Mouse (Mus musculus) embryonic facial prominence, embryonic 10.5 days (tissue): ENCODE data around the gene Gm9817. TPM values are rescaled to one million over a fixed set of nuclear protein-coding genes. Genes with fewer than 3 reads are reported as not detected.
"Not testable (repeated sequence)": the region's sequence is repeated elsewhere in the genome, so short reads cannot be mapped to it uniquely, and the experiment has no call there.

Experiments used
- DNase-seq: peaks from one replicate; pipeline ENCODE4 v3.0.0-alpha.2; 2017; ENCODE audit warnings: low spot score
- H3K27ac ChIP-seq: fragments of 300-500 bp; sonication (generic); replicated peaks from 2 replicates; pipeline ENCODE4 v1.5.1; 2016; ENCODE audit warnings: mild to moderate bottlenecking
- H3K27me3 ChIP-seq: fragments of 300-500 bp; sonication (generic); replicated peaks from 2 replicates; pipeline ENCODE4 v1.6.1; 2016; ENCODE audit warnings: low read depth, mild to moderate bottlenecking; ENCODE audit not compliant: poor library complexity, severe bottlenecking
- H3K36me3 ChIP-seq: fragments of 300-500 bp; sonication (generic); replicated peaks from 2 replicates; pipeline ENCODE4 v1.6.1; 2016; ENCODE audit warnings: mild to moderate bottlenecking, moderate library complexity
- H3K4me1 ChIP-seq: fragments of 300-500 bp; sonication (generic); 2 replicates; pipeline ENCODE4 v1.6.1; 2016
- H3K4me3 ChIP-seq: fragments of 300-500 bp; sonication (generic); 2 replicates; pipeline ENCODE4 v1.5.1; 2016; ENCODE audit warnings: mild to moderate bottlenecking, moderate library complexity
- H3K9me3 ChIP-seq: fragments of 300-500 bp; sonication (generic); 2 replicates; pipeline ENCODE4 v1.6.1; 2016; ENCODE audit warnings: mild to moderate bottlenecking
- WGBS: fragments of 180-500 bp; shearing (Covaris S2); methylation state at CpG from one replicate; pipeline ENCODE4 v1.1.7; 2016; 5-methylcytosine and 5-hydroxymethylcytosine counted together
- polyA plus RNA-seq: library from polyadenylated mRNA; unstranded; fragments of >200 nt; fragmentation: Nextera tagmentation; extraction: Ambion mirVana; gene quantifications from 2 replicates; pipeline ENCODE4 v1.2.1, GENCODE M21; 2016

Gm9817 gene
- not detected in 2 replicates for polyA plus RNA-seq

DNA sequence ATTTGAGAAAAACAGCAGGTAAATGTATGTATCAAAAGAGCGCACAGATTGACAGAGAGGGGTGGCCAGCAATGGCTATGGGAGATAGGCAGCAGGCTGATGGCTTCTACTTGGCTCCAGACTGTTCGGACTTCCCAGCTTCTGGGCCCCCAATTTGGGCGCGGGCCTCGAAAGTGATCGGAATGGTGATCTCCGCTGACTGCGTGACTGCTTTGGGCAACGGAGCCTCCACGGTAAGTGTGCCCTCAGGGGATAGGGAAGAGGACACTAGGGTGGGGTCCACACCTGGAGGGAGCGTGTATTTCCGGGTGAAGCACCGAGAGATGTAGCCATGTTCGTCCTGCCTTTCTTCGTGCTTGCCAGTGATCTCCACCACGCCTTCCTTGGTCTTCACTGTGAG, at the start of gene Gm9817:
Gene Gm9817 (plus strand): TSS at position 301 of the 400 bp plus-strand sequence.
- not testable (repeated sequence) for H3K4me1 ChIP-seq, DNase-seq, H3K27ac ChIP-seq, H3K36me3 ChIP-seq, H3K9me3 ChIP-seq
- peaks cover 29% of the 10 kb centered on the region for H3K27me3 ChIP-seq
- H3K4me3 ChIP-seq: peak within 1 kb of the TSS; percentile 26; the same call in 1 of the 2 replicates
- 53% methylated on average over 16 of the region's 16 CpGs for WGBS

DNA sequence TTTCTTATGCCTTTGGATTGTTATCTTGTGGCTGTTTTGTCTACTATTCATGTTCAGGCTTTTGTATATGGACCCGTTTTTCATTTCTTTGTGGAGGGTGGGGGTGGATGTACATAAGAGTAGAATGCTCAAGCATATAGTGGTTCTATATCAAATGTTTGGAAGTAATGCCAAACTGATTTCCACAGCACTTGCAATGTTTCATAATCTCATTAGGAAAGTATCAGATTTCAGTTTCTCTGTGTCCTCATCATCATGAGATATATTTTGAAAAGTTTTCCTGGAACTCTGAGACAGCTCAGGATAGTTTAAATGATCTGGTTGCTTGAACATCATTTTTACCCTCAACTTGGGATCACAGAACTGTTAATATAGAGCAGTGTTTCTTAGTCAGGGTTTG, 48.7 kb upstream of the Gm9817 start:
- H3K9me3 ChIP-seq: 0 out of 2 replicates have a peak, but pooled peaks cover 4% of the 10 kb centered on the region
- no peak overlapping the region for H3K4me3 ChIP-seq
- H3K27ac ChIP-seq: no peak overlapping the region
- peaks cover 20% of the 10 kb centered on the region for H3K4me1 ChIP-seq
- no peaks in the 10 kb centered on the region for H3K36me3 ChIP-seq
- DNase-seq: no peak
- 87% methylated on average over 1 of the region's 1 CpGs for WGBS
- H3K27me3 ChIP-seq: 0 out of 2 replicates have a peak, but pooled peaks cover 3% of the 10 kb centered on the region

DNA sequence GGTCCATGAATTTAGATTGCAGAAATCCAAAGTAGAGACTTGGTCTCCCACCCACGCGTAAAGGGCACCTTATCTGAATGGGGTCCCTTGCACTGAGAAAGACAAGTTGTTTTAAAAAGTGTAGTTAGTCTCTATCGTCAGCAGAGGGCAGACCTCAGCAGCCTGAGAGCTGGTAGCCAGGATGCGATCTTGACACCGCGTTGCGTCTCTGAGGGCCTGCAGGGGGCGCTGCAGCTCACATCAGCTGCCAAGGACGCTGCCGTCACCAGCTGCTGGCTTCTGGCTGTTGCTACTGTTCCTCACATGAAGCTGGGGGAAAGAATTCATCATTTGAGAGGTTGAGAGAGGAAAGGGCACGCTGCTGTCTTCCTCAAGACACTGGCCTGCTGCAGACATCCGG, 47.7 kb upstream of the Gm9817 start:
- 0 out of 2 replicates have a peak, but pooled peaks cover 4% of the 10 kb centered on the region for H3K9me3 ChIP-seq
- no peak overlapping the region for H3K27ac ChIP-seq
- H3K4me1 ChIP-seq: peaks cover 27% of the 10 kb centered on the region
- no peaks in the 10 kb centered on the region for H3K36me3 ChIP-seq
- 0 out of 2 replicates have a peak, but pooled peaks cover 3% of the 10 kb centered on the region for H3K27me3 ChIP-seq
- DNase-seq: peak; percentile 89
- WGBS: 14% methylated on average over 12 of the region's 12 CpGs
- H3K4me3 ChIP-seq: no peak overlapping the region

DNA sequence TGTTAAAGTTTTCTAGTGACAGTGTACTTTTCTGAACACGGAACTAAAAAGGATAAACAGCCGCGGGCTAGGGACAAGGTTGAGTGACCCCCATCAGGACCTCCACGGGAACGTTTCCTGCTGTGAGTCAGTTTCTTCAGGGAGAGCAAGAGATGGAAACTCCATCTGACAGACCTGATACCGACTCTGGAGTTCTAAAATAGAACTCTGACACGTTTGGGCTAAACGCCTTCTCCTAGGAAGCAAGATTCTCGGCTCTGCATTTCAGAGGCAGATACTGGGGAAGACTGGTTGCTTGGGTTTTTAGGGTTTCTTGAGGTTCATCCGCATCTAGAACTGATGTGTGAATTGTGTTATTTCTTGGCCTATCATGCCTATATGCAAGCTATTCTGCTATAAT, 47.2 kb upstream of the Gm9817 start:
- H3K27me3 ChIP-seq: 0 out of 2 replicates have a peak, but pooled peaks cover 3% of the 10 kb centered on the region
- H3K27ac ChIP-seq: no peak overlapping the region
- WGBS: 62% methylated on average over 10 of the region's 10 CpGs
- DNase-seq: no peak
- H3K9me3 ChIP-seq: 0 out of 2 replicates have a peak, but pooled peaks cover 4% of the 10 kb centered on the region
- no peaks in the 10 kb centered on the region for H3K36me3 ChIP-seq
- peaks cover 29% of the 10 kb centered on the region for H3K4me1 ChIP-seq
- no peak overlapping the region for H3K4me3 ChIP-seq

DNA sequence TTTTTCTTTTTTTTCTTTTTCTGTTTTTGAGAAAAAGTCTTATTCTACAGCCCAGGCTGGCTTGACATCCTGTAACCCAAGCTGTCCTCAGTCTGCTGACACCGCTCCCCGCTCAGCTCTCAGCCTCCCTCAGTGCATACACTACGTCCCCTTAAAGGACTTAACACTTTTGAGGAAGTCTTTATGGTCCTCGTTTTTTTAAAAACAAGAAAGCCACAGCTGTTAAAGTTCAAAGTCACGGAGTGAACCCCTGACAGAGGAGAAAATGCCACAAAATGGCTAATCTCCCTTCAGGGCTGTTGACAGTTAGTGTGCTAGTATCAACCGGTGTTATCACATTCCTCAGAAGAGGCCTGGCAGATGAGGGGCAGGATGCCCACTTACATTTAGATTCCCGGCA, 46.7 kb upstream of the Gm9817 start:
- Histone ChIP-seq H3K4me3 (no peak overlapping the region), H3K27me3 (0 out of 2 replicates have a peak, but pooled peaks cover 3% of the 10 kb centered on the region), H3K4me1 (peaks cover 33% of the 10 kb centered on the region), H3K9me3 (0 out of 2 replicates have a peak, but pooled peaks cover 4% of the 10 kb centered on the region), H3K36me3 (no peaks in the 10 kb centered on the region), H3K27ac (no peak overlapping the region)
- 59% methylated on average over 7 of the region's 7 CpGs for WGBS
- no peak for DNase-seq

DNA sequence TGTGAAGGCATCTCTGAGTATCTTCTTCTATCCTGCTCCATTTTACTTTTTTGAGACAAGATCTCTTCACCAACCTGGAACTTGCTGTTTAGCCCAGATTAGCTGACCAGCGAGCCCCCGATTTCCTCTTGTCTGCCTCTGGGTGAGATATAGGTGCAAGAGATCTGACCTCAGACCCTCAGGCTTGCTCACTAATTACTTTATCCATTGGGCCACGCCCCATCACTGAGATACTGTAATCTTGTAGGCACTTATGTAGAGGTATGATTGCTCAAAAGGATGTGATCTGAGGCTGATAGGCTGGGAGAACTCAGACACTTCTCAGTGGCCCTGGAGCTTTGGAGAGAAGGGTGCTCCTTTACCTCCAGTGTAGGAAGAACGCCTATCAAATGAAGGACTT, 46.0 kb upstream of the Gm9817 start:
- Histone ChIP-seq H3K4me1 (peaks cover 33% of the 10 kb centered on the region), H3K4me3 (no peak overlapping the region), H3K27ac (no peak overlapping the region), H3K36me3 (no peaks in the 10 kb centered on the region), H3K9me3 (0 out of 2 replicates have a peak, but pooled peaks cover 4% of the 10 kb centered on the region), H3K27me3 (0 out of 2 replicates have a peak, but pooled peaks cover 3% of the 10 kb centered on the region)
- WGBS: 80% methylated on average over 4 of the region's 4 CpGs
- DNase-seq: no peak

DNA sequence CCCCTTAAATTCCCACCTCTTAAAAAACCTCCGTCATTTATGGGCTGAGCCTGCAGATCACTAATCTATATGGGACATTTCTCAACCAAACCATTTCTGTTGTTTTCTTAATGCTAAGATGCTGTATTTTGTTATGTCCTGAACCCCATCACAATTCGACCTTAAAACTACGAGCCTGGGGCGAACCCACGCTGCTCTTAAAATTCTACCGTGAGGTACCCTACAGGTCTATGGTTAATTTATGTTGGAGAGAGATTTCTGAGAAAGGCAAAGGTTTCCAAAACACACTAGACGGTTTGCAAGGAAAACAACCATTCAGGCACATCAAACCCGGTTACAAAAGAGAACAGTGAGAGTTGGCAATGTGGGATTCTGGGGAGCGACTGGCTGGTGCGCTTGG, 45.1 kb upstream of the Gm9817 start:
- peaks cover 33% of the 10 kb centered on the region for H3K4me1 ChIP-seq
- H3K9me3 ChIP-seq: 0 out of 2 replicates have a peak, but pooled peaks cover 4% of the 10 kb centered on the region
- DNase-seq: no peak
- H3K27ac ChIP-seq: no peak overlapping the region
- 93% methylated on average over 10 of the region's 10 CpGs for WGBS
- H3K36me3 ChIP-seq: no peaks in the 10 kb centered on the region
- H3K27me3 ChIP-seq: 0 out of 2 replicates have a peak, but pooled peaks cover 3% of the 10 kb centered on the region
- no peak overlapping the region for H3K4me3 ChIP-seq

DNA sequence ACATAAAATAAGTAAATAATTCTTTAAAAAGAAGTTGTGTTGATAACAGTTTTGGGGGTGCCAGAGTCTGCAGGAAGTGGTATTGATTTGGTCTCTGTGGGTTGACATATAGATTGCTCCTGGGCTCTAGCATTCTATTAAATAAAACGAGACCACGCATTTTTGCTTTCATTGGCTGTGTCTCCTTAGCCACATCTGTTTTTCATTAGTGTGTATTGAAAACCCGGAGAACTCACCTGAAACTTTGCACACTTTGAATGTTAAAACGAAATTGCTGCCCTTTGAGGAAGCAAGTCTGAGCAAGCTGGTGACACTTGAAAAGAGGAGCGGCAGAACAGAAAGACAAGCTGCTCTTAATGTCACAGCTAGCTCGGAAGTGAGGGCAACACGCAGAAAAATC, 43.7 kb upstream of the Gm9817 start:
- WGBS: 46% methylated on average over 7 of the region's 7 CpGs
- DNase-seq: no peak
- Histone ChIP-seq H3K9me3 (0 out of 2 replicates have a peak, but pooled peaks cover 4% of the 10 kb centered on the region), H3K27ac (0 out of 2 replicates have a peak overlapping the region, but pooled peaks have one; percentile 10), H3K27me3 (0 out of 2 replicates have a peak, but pooled peaks cover 3% of the 10 kb centered on the region), H3K36me3 (no peaks in the 10 kb centered on the region), H3K4me1 (peaks cover 33% of the 10 kb centered on the region), H3K4me3 (no peak overlapping the region)

DNA sequence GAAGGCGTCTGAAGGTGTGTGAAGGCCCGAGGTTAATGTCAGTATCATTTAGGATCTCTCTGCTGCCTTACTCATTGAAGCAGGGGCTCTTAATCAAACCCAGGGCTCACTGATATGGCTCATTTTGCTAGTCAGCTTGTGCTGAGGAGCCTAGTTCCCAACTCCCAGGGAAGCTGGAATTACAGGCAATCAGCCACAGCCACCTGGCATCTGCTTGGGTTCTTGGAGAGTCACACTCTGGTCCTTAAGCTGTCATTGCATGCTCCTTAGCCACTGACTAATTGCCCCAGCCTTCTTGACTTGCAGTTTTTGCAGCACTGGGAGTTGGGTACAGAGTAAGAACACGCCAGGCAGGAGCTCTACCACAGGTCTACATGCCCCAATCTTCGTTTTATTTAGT, 42.1 kb upstream of the Gm9817 start:
- WGBS: 79% methylated on average over 4 of the region's 4 CpGs
- Histone ChIP-seq H3K27ac (no peak overlapping the region), H3K36me3 (no peaks in the 10 kb centered on the region), H3K4me3 (no peak overlapping the region), H3K27me3 (0 out of 2 replicates have a peak, but pooled peaks cover 3% of the 10 kb centered on the region), H3K4me1 (peaks cover 32% of the 10 kb centered on the region), H3K9me3 (0 out of 2 replicates have a peak, but pooled peaks cover 4% of the 10 kb centered on the region)
- DNase-seq: no peak

DNA sequence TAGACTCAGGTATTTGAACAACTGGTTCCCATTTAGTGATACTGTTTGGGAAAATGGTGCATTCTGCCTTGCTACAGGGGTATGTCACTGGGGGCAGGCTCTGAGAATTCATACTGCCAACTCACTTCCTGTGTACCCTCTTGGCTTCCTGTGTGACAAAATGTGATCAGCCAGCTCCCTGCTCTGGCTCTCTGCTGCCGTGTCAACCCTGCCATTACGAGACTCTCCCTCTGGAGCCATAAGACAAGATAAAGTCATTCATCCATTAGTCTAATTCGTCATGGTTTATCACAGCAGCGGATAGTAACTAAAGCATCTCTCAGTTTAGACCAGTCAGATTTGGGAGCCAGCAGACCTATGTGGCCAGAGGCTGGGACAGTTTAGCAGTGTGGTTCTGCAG, 38.3 kb upstream of the Gm9817 start:
- H3K27ac ChIP-seq: no peak overlapping the region
- no peak overlapping the region for H3K4me3 ChIP-seq
- no peaks in the 10 kb centered on the region for H3K36me3 ChIP-seq
- H3K4me1 ChIP-seq: peaks cover 20% of the 10 kb centered on the region
- WGBS: 68% methylated on average over 4 of the region's 4 CpGs
- H3K9me3 ChIP-seq: no peaks in the 10 kb centered on the region
- H3K27me3 ChIP-seq: no peaks in the 10 kb centered on the region
- no peak for DNase-seq

DNA sequence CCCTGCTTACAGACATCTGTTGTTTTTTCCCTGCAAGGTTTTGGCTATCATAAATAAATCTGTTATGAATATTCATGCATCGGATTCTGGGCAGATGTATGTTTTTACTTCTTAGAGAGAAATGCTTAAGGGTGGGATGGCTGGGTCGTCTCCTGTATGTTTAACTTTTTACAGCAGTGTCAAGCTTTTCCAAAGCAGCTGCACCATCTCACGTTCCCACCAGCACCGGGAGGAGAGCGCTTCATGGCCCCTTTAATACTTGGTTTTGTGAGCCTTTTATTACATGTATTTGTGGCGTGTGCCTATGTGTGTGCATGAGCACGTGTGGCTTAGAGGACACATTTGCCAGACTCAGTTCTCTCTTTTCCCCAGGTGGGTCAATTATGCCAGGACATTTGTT, 37.8 kb upstream of the Gm9817 start:
- H3K36me3 ChIP-seq: no peaks in the 10 kb centered on the region
- no peak overlapping the region for H3K4me3 ChIP-seq
- H3K27me3 ChIP-seq: no peaks in the 10 kb centered on the region
- DNase-seq: no peak
- peaks cover 15% of the 10 kb centered on the region; the same call in 1 of the 2 replicates for H3K4me1 ChIP-seq
- 88% methylated on average over 7 of the region's 7 CpGs for WGBS
- no peaks in the 10 kb centered on the region for H3K9me3 ChIP-seq
- no peak overlapping the region for H3K27ac ChIP-seq

DNA sequence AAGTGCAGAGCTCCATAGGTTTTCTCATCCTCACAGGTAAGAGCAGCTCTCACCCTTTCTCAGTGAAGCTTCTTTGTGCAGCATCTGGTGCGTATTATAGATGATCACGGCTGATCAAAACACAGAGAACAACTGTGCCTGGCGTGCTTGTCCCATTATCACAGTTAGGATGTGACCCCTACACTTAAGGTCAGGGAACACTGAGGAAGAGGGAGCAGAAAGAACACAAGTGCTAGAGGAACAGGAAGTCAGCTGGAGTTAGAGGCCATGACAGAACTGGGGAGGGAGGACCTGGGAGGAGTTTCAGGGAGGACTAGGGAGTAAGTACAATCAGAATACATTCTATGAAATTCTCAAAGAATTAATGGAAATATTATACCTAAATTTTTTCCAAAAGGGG, 35.0 kb upstream of the Gm9817 start:
- Histone ChIP-seq H3K4me1 (peaks cover 9% of the 10 kb centered on the region; the same call in 1 of the 2 replicates), H3K4me3 (no peak overlapping the region), H3K9me3 (no peaks in the 10 kb centered on the region), H3K36me3 (no peaks in the 10 kb centered on the region), H3K27ac (no peak overlapping the region), H3K27me3 (no peaks in the 10 kb centered on the region)
- WGBS: 49% methylated on average over 3 of the region's 3 CpGs
- DNase-seq: peak; percentile 23

DNA sequence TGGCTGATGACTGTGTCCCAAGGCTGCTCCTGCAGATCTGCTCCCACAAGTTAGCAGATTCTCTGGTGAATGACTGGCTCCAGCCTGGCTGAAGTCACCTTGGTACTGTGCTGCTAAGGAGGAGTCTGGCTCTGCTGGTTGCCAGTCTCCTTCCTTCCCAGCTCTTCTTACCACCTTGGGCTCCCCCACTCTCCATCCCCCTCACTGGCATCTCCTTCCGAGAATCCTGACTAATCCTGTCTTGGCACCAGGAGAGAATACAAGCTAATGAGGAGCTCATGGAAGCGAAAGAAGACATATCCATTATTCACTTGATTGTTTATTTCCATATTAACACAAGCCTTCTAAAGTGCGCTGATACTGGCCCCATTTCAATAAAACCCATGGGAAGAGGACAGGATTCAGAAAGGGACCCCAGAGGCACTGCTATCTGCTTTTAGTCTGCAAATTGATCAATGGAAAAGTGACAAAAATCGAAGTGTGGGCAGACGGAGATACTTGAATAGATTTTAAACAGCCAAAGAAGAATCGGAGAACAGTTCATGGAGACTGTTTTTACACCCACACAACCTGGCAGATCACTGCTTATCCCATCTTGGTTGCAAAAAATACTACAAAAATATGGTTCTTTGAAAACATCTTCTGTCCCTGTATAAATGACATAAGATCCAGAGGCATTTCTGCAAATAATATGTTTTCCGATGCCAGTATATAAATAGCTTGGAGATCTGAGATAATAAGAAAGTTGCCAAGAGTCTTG, 29.1 kb upstream of the Gm9817 start:
- Histone ChIP-seq H3K4me1 (peaks cover 5% of the 10 kb centered on the region), H3K36me3 (no peaks in the 10 kb centered on the region), H3K9me3 (no peaks in the 10 kb centered on the region), H3K27ac (no peak overlapping the region), H3K4me3 (no peak overlapping the region), H3K27me3 (no peaks in the 10 kb centered on the region)
- WGBS: 83% methylated on average over 7 of the region's 7 CpGs
- DNase-seq: no peak
